Mouse (Mus musculus): ENCODE measurements at regions not wholly inside any gene's neighbourhood (a gene's known extent, or its start where the extent isn't known, plus 50 kb on each side); places are given as distances from the start of the nearest gene placed in this dataset.

- no peak for TF ChIP-seq CTCF (IDR thresholded peaks at IDR 0.05; ENCODE audit: control insufficient read depth, insufficient read depth, insufficient replicate concordance, low read depth, low read length)
- no peak for TF ChIP-seq POLR2A (IDR thresholded peaks at IDR 0.05; ENCODE audit: control insufficient read depth, low read depth, low read length)
Observed at GRCm38 (mm10) chr2:128231338-128231737, 105.5 kb downstream of the Bcl2l11 start.
